Mouse (Mus musculus) intestine, embryonic 16.5 days (tissue): ENCODE data around the gene Kif26a. TPM values are rescaled to one million over a fixed set of nuclear protein-coding genes. Genes with fewer than 3 reads are reported as not detected.

ENCODE experiments used
- ATAC-seq: fragments of 200-750 bp; cut with Nextera tagmentation; 2 replicates; pipeline ENCODE4 v1.8.0; 2017; ENCODE audit warnings: moderate TSS enrichment, moderate library complexity
- H3K27ac ChIP-seq: fragments of 300-500 bp; sonication (generic); 2 replicates; pipeline ENCODE4 v1.5.1; 2014; ENCODE audit warnings: mild to moderate bottlenecking, low read length
- H3K27me3 ChIP-seq: fragments of 300-500 bp; sonication (generic); replicated peaks from 2 replicates; pipeline ENCODE4 v1.6.1; 2014; ENCODE audit warnings: low read length, control low read depth, mixed read lengths; ENCODE audit not compliant: control insufficient read depth, insufficient read depth
- H3K36me3 ChIP-seq: fragments of 300-500 bp; sonication (generic); 2 replicates; pipeline ENCODE4 v1.6.1; 2014; ENCODE audit warnings: low read length, control low read depth; ENCODE audit not compliant: control insufficient read depth, insufficient read depth
- H3K4me1 ChIP-seq: fragments of 300-500 bp; sonication (generic); 2 replicates; pipeline ENCODE4 v1.6.1; 2014; ENCODE audit warnings: low read length, control low read depth, mixed read lengths; ENCODE audit not compliant: control insufficient read depth, insufficient read depth
- H3K4me2 ChIP-seq: fragments of 300-500 bp; sonication (generic); 2 replicates; pipeline ENCODE4 v1.6.1; 2014; ENCODE audit warnings: low read depth, low read length, control low read depth
- H3K4me3 ChIP-seq: fragments of 300-500 bp; sonication (generic); 2 replicates; pipeline ENCODE4 v1.5.1; 2014; ENCODE audit warnings: mild to moderate bottlenecking, low read length
- H3K9ac ChIP-seq: fragments of 300-500 bp; sonication (generic); 2 replicates; pipeline ENCODE4 v1.6.1; 2014; ENCODE audit warnings: low read depth, low read length
- H3K9me3 ChIP-seq: fragments of 300-500 bp; sonication (generic); 2 replicates; pipeline ENCODE4 v1.6.1; 2016; ENCODE audit warnings: low read length, control low read depth; ENCODE audit not compliant: control insufficient read depth
- WGBS: fragments of 180-500 bp; shearing (Covaris S2); extraction: QIAGEN DNeasy Blood & Tissue Kit; methylation state at CpG from one replicate; pipeline ENCODE4 v1.1.7; 2014; 5-methylcytosine and 5-hydroxymethylcytosine counted together
- polyA plus RNA-seq: library from polyadenylated mRNA; unstranded; fragments of >200 nt; fragmentation: Nextera tagmentation; extraction: Ambion mirVana; gene quantifications from 2 replicates; pipeline ENCODE4 v1.2.1, GENCODE M21; 2015

Kif26a gene
- polyA plus RNA-seq, 1 experiment from 2014 or later: 1.9 TPM

GRCm38 (mm10) chr12:112195019-112195418 is 49.0 kb downstream of the Kif26a start:
- WGBS: 7% methylated on average over 13 of the region's 13 CpGs
- Histone ChIP-seq H3K4me2 (peak overlapping the region; percentile 49), H3K4me1 (peaks cover 8% of the 10 kb centered on the region), H3K27me3 (no peaks in the 10 kb centered on the region; the same call in 1 of the 2 replicates), H3K36me3 (no peaks in the 10 kb centered on the region), H3K9ac (peak overlapping the region; percentile 54), H3K9me3 (no peaks in the 10 kb centered on the region), H3K4me3 (peak overlapping the region; percentile 13; the same call in 1 of the 2 replicates), H3K27ac (no peak overlapping the region)
- ATAC-seq: no peak

- Histone ChIP-seq H3K27ac (no peak overlapping the region), H3K27me3 (no peaks in the 10 kb centered on the region; the same call in 1 of the 2 replicates), H3K36me3 (no peaks in the 10 kb centered on the region), H3K4me1 (peaks cover 8% of the 10 kb centered on the region), H3K9me3 (no peaks in the 10 kb centered on the region), H3K9ac (no peak overlapping the region), H3K4me3 (no peak overlapping the region), H3K4me2 (no peak overlapping the region)
- ATAC-seq: no peak
- WGBS: 81% methylated on average over 10 of the region's 10 CpGs
These were observed 50.6 kb downstream of the Kif26a start for GRCm38 (mm10) chr12:112196562-112196961.

GRCm38 (mm10) chr12:112199363-112199762 is 53.4 kb downstream of the Kif26a start:
- H3K27me3 ChIP-seq: no peaks in the 10 kb centered on the region; the same call in 1 of the 2 replicates
- H3K4me1 ChIP-seq: peaks cover 8% of the 10 kb centered on the region
- WGBS: 59% methylated on average over 3 of the region's 3 CpGs
- no peak overlapping the region for H3K9ac ChIP-seq
- no peak for ATAC-seq
- no peaks in the 10 kb centered on the region for H3K9me3 ChIP-seq
- H3K27ac ChIP-seq: no peak overlapping the region
- no peaks in the 10 kb centered on the region for H3K36me3 ChIP-seq
- no peak overlapping the region for H3K4me2 ChIP-seq
- H3K4me3 ChIP-seq: no peak overlapping the region

- ATAC-seq: 0 out of 2 replicates have a peak, but pooled peaks have one; percentile 23
- Histone ChIP-seq H3K4me3 (no peak overlapping the region), H3K9me3 (no peaks in the 10 kb centered on the region), H3K36me3 (no peaks in the 10 kb centered on the region), H3K4me1 (peaks cover 4% of the 10 kb centered on the region), H3K27ac (no peak overlapping the region), H3K27me3 (no peaks in the 10 kb centered on the region; the same call in 1 of the 2 replicates), H3K9ac (no peak overlapping the region), H3K4me2 (no peak overlapping the region)
- 60% methylated on average over 2 of the region's 2 CpGs for WGBS
These were observed 54.0 kb downstream of the Kif26a start for GRCm38 (mm10) chr12:112200045-112200444.

- no peak overlapping the region for H3K27ac ChIP-seq
- H3K4me3 ChIP-seq: no peak overlapping the region
- no peaks in the 10 kb centered on the region for H3K9me3 ChIP-seq
- no peaks in the 10 kb centered on the region for H3K36me3 ChIP-seq
- 81% methylated on average over 2 of the region's 2 CpGs for WGBS
- H3K4me1 ChIP-seq: no peaks in the 10 kb centered on the region
- ATAC-seq: no peak
- H3K4me2 ChIP-seq: no peak overlapping the region
- no peaks in the 10 kb centered on the region for H3K27me3 ChIP-seq
- H3K9ac ChIP-seq: no peak overlapping the region
These were observed 61.2 kb downstream of the Kif26a start for GRCm38 (mm10) chr12:112207163-112207562.

- 68% methylated on average over 4 of the region's 4 CpGs for WGBS
- H3K36me3 ChIP-seq: no peaks in the 10 kb centered on the region
- no peaks in the 10 kb centered on the region for H3K9me3 ChIP-seq
- ATAC-seq: no peak
- no peaks in the 10 kb centered on the region for H3K4me1 ChIP-seq
- no peak overlapping the region for H3K4me3 ChIP-seq
- no peak overlapping the region for H3K9ac ChIP-seq
- H3K4me2 ChIP-seq: no peak overlapping the region
- no peaks in the 10 kb centered on the region for H3K27me3 ChIP-seq
- no peak overlapping the region for H3K27ac ChIP-seq
These were observed 61.7 kb downstream of the Kif26a start for GRCm38 (mm10) chr12:112207734-112208133.

GRCm38 (mm10) chr12:112210622-112211021 is 64.6 kb downstream of the Kif26a start:
- Histone ChIP-seq H3K4me3 (no peak overlapping the region), H3K27ac (no peak overlapping the region), H3K9ac (no peak overlapping the region), H3K36me3 (no peaks in the 10 kb centered on the region), H3K4me1 (no peaks in the 10 kb centered on the region), H3K9me3 (no peaks in the 10 kb centered on the region), H3K4me2 (no peak overlapping the region), H3K27me3 (no peaks in the 10 kb centered on the region)
- ATAC-seq: peak; percentile 36; the same call in 1 of the 2 replicates
- 45% methylated on average over 11 of the region's 13 CpGs for WGBS

GRCm38 (mm10) chr12:112214441-112214857 is 68.4 kb downstream of the Kif26a start:
- 21% methylated on average over 13 of the region's 13 CpGs for WGBS
- ATAC-seq: no peak

GRCm38 (mm10) chr12:112215545-112215944 is 69.5 kb downstream of the Kif26a start:
- H3K4me1 ChIP-seq: peaks cover 7% of the 10 kb centered on the region; the same call in 1 of the 2 replicates
- H3K4me2 ChIP-seq: no peak overlapping the region
- no peaks in the 10 kb centered on the region for H3K36me3 ChIP-seq
- H3K27me3 ChIP-seq: no peaks in the 10 kb centered on the region
- no peak overlapping the region for H3K9ac ChIP-seq
- no peak overlapping the region for H3K4me3 ChIP-seq
- no peak overlapping the region for H3K27ac ChIP-seq
- H3K9me3 ChIP-seq: no peaks in the 10 kb centered on the region
- ATAC-seq: no peak
- 86% methylated on average over 7 of the region's 7 CpGs for WGBS

More at GRCm38 (mm10) chr12:112214441-112214857, 68.4 kb downstream of the Kif26a start:
- no peaks in the 10 kb centered on the region for H3K27me3 ChIP-seq
- H3K9me3 ChIP-seq: no peaks in the 10 kb centered on the region
- H3K4me3 ChIP-seq: no peak overlapping the region
- peaks cover 7% of the 10 kb centered on the region; the same call in 1 of the 2 replicates for H3K4me1 ChIP-seq
- H3K36me3 ChIP-seq: no peaks in the 10 kb centered on the region
- H3K4me2 ChIP-seq: no peak overlapping the region
- H3K9ac ChIP-seq: no peak overlapping the region
- no peak overlapping the region for H3K27ac ChIP-seq

GRCm38 (mm10) chr12:112217021-112217420 is 71.0 kb downstream of the Kif26a start:
- no peak overlapping the region for H3K4me2 ChIP-seq
- no peak overlapping the region for H3K9ac ChIP-seq
- no peak overlapping the region for H3K27ac ChIP-seq
- H3K27me3 ChIP-seq: no peaks in the 10 kb centered on the region
- no peak overlapping the region for H3K4me3 ChIP-seq
- no peaks in the 10 kb centered on the region for H3K9me3 ChIP-seq
- peaks cover 9% of the 10 kb centered on the region; the same call in 1 of the 2 replicates for H3K4me1 ChIP-seq
- no peaks in the 10 kb centered on the region for H3K36me3 ChIP-seq
- WGBS: 72% methylated on average over 7 of the region's 7 CpGs
- ATAC-seq: no peak
